Mouse (Mus musculus) intestine, embryonic 14.5 days (tissue): ENCODE measurements around the gene Immp1l. TPM values are rescaled to one million over a fixed set of nuclear protein-coding genes. Genes with fewer than 3 reads are reported as not detected.
A peak's percentile ranks its signal among the peaks of the same experiment; 100 is the strongest.

ENCODE experiments used
- ATAC-seq: fragments of 200-750 bp; cut with Nextera tagmentation; replicated peaks from 2 replicates; pipeline ENCODE4 v1.8.0; 2017; ENCODE audit warnings: low read depth, moderate number of reproducible peaks, moderate TSS enrichment, moderate library complexity; ENCODE audit not compliant: low FRiP score, low TSS enrichment
- DNase-seq: peaks from one replicate; pipeline ENCODE4 v3.0.0-alpha.2; 2018; ENCODE audit warnings: low spot score
- H3K27ac ChIP-seq: fragments of 300-500 bp; sonication (generic); 2 replicates; pipeline ENCODE4 v1.5.1; 2014; ENCODE audit warnings: low read depth, mild to moderate bottlenecking, control low read depth
- H3K27me3 ChIP-seq: fragments of 300-500 bp; sonication (generic); replicated peaks from 2 replicates; pipeline ENCODE4 v1.6.1; 2014; ENCODE audit warnings: low read length, control low read depth; ENCODE audit not compliant: control insufficient read depth, insufficient read depth
- H3K36me3 ChIP-seq: fragments of 300-500 bp; sonication (generic); 2 replicates; pipeline ENCODE4 v1.6.1; 2014; ENCODE audit warnings: low read length, control low read depth; ENCODE audit not compliant: control insufficient read depth, insufficient read depth
- H3K4me1 ChIP-seq: fragments of 300-500 bp; sonication (generic); replicated peaks from 2 replicates; pipeline ENCODE4 v1.6.1; 2014; ENCODE audit warnings: low read length, control low read depth, mixed read lengths; ENCODE audit not compliant: control insufficient read depth, insufficient read depth
- H3K4me2 ChIP-seq: fragments of 300-500 bp; sonication (generic); 2 replicates; pipeline ENCODE4 v1.6.1; 2014; ENCODE audit warnings: low read length
- H3K4me3 ChIP-seq: fragments of 300-500 bp; sonication (generic); 2 replicates; pipeline ENCODE4 v1.5.1; 2014; ENCODE audit warnings: low read depth, low read length, control low read depth, mixed read lengths
- H3K9ac ChIP-seq: fragments of 300-500 bp; sonication (generic); 2 replicates; pipeline ENCODE4 v1.6.1; 2014; ENCODE audit warnings: mild to moderate bottlenecking, low read length
- H3K9me3 ChIP-seq: fragments of 300-500 bp; sonication (generic); 2 replicates; pipeline ENCODE4 v1.6.1; 2016; ENCODE audit warnings: low read length, control low read depth; ENCODE audit not compliant: control insufficient read depth
- WGBS: fragments of 180-500 bp; shearing (Covaris S2); extraction: QIAGEN DNeasy Blood & Tissue Kit; methylation state at CpG from one replicate; pipeline ENCODE4 v1.1.7; 2014; 5-methylcytosine and 5-hydroxymethylcytosine counted together
- microRNA-seq: library from miRNA; unstranded; fragments of <30 nt; microRNA quantifications from one replicate; pipeline ENCODE4, GENCODE M21; 2016
- polyA plus RNA-seq: library from polyadenylated mRNA; unstranded; fragments of >200 nt; fragmentation: Nextera tagmentation; extraction: Ambion mirVana; gene quantifications from 2 replicates; pipeline ENCODE4 v1.2.1, GENCODE M21; 2014

Immp1l gene
- polyA plus RNA-seq, 1 experiment from 2014 or later, result 118 TPM

- DNase-seq, result no peak
- Histone ChIP-seq H3K36me3 (no peaks in the 10 kb centered on the region), H3K27me3 (no peaks in the 10 kb centered on the region), H3K4me3 (no peak overlapping the region), H3K4me1 (no peaks in the 10 kb centered on the region), H3K4me2 (no peak overlapping the region), H3K9me3 (no peaks in the 10 kb centered on the region), H3K27ac (no peak overlapping the region), H3K9ac (no peak overlapping the region)
- ATAC-seq, result no peak
- WGBS, result 39% methylated on average over 1 of the region's 1 CpGs
Observed at GRCm38 (mm10) chr2:105987131-105987530, 82.7 kb downstream of the Immp1l start.

GRCm38 (mm10) chr2:105987999-105988398 lies 83.6 kb downstream of the Immp1l start:
- no peak for DNase-seq
- no peaks in the 10 kb centered on the region for H3K9me3 ChIP-seq
- 32% methylated on average over 2 of the region's 2 CpGs for WGBS
- H3K27me3 ChIP-seq, result no peaks in the 10 kb centered on the region
- no peak for ATAC-seq
- H3K4me2 ChIP-seq, result no peak overlapping the region
- H3K9ac ChIP-seq, result no peak overlapping the region
- H3K4me3 ChIP-seq, result no peak overlapping the region
- H3K4me1 ChIP-seq, result no peaks in the 10 kb centered on the region
- no peak overlapping the region for H3K27ac ChIP-seq
- H3K36me3 ChIP-seq, result no peaks in the 10 kb centered on the region

- Histone ChIP-seq H3K4me3 (peak within 1 kb of the TSS; percentile 81), H3K36me3 (no peaks in the 10 kb centered on the region), H3K4me1 (no peaks in the 10 kb centered on the region), H3K27ac (peak within 1 kb of the TSS; percentile 61; the same call in 1 of the 2 replicates), H3K9me3 (no peaks in the 10 kb centered on the region), H3K4me2 (peak within 1 kb of the TSS; percentile 71), H3K9ac (peak within 1 kb of the TSS; percentile 72), H3K27me3 (0 out of 2 replicates have a peak, but pooled peaks cover 2% of the 10 kb centered on the region)
- DNase-seq (peak; percentile 95), ATAC-seq (peak; percentile 98)
- 2% methylated on average over 44 of the region's 44 CpGs for WGBS
Observed at GRCm38 (mm10) chr2:106002835-106003739, 98.6 kb downstream of the Immp1l start, which contains the start of gene Dnajc24. TSS of gene Dnajc24 (minus strand) at chr2:106003549.

GRCm38 (mm10) chr2:106008415-106008814 lies 104.0 kb downstream of the Immp1l start:
- Histone ChIP-seq H3K27me3 (0 out of 2 replicates have a peak, but pooled peaks cover 2% of the 10 kb centered on the region), H3K27ac (no peak overlapping the region)
- WGBS, result 85% methylated on average over 2 of the region's 2 CpGs

More at GRCm38 (mm10) chr2:106008415-106008814, 104.0 kb downstream of the Immp1l start:
- no peaks in the 10 kb centered on the region for H3K9me3 ChIP-seq
- H3K4me3 ChIP-seq, result no peak overlapping the region
- H3K36me3 ChIP-seq, result no peaks in the 10 kb centered on the region
- H3K4me2 ChIP-seq, result no peak overlapping the region
- DNase-seq, result no peak
- H3K4me1 ChIP-seq, result no peaks in the 10 kb centered on the region
- no peak for ATAC-seq
- H3K9ac ChIP-seq, result no peak overlapping the region

Small RNA genes lying within 50 kb of the gene (microRNA-seq; reads per million reads assigned to microRNA genes)
- gene Gm22002, result not detected

Other genes with a start within 250 kb of the Immp1l start
- 0.19 and 2.2 TPM in 2 replicates for gene Pax6, start 235.7 kb upstream of the Immp1l start, polyA plus RNA-seq
- gene Elp4, start 74 bp upstream of the Immp1l start, polyA plus RNA-seq, result 32.4 and 32.7 TPM in 2 replicates
- 31.3 and 36.1 TPM in 2 replicates for gene Dnajc24, start 98.9 kb downstream of the Immp1l start, polyA plus RNA-seq